31 mouse cellular contexts compared by ENCODE assay signal in genomic region chr13:21427631-21428030, GRCm38 (mm10). TPM values are rescaled to one million over a fixed set of nuclear protein-coding genes. Genes with fewer than 3 reads are reported as not detected.
"Had no signal": no experiment of that assay in that cellular context is flagged by ENCODE, and none has a peak within 500 bp of the region (broad histone marks: within the 10 kb centered on the region; RNA-seq: fewer than 3 reads in every experiment).

No protein-coding gene starts in this region.

- DNase-seq: left cerebral cortex, postnatal 4 days; liver; liver, embryonic 13.5 days; liver, postnatal 0 days; lung, adult 18-20 months; lung, adult 2 months; lung, embryonic 14.5 days; lung, postnatal 10 days; lung, postnatal 14 days; lung, postnatal 36 days; lung, postnatal 4 days; midbrain, embryonic 14.5 days had no signal

- H3K36me3 ChIP-seq: limb, embryonic 10.5 days; limb, embryonic 12.5 days; limb, embryonic 13.5 days; limb, embryonic 15.5 days; liver, embryonic 12.5 days; liver, embryonic 13.5 days; liver, embryonic 15.5 days; lung, embryonic 15.5 days; midbrain, embryonic 10.5 days; midbrain, embryonic 12.5 days; midbrain, embryonic 15.5 days; neural tube, embryonic 12.5 days had no signal

- H3K27me3 ChIP-seq: limb, embryonic 12.5 days; limb, embryonic 13.5 days; limb, embryonic 15.5 days; liver, embryonic 12.5 days; liver, embryonic 13.5 days; liver, embryonic 15.5 days; lung, embryonic 15.5 days; megakaryocyte, embryonic 14.5 days; midbrain, embryonic 12.5 days; midbrain, embryonic 13.5 days; midbrain, embryonic 15.5 days; neural tube, embryonic 12.5 days had no signal

- H3K4me1 ChIP-seq: limb, embryonic 10.5 days; limb, embryonic 12.5 days; limb, embryonic 13.5 days; limb, embryonic 15.5 days; lung, embryonic 15.5 days; midbrain, embryonic 10.5 days; midbrain, embryonic 12.5 days; midbrain, embryonic 13.5 days; midbrain, embryonic 15.5 days; neural tube, embryonic 12.5 days had no signal

- H3K27ac ChIP-seq: limb, embryonic 10.5 days; limb, embryonic 12.5 days; limb, embryonic 13.5 days; limb, embryonic 15.5 days; liver, embryonic 12.5 days; liver, embryonic 13.5 days; liver, embryonic 14.5 days; liver, embryonic 15.5 days; lung, embryonic 15.5 days; macrophage; midbrain, embryonic 10.5 days; midbrain, embryonic 12.5 days; midbrain, embryonic 13.5 days; midbrain, embryonic 15.5 days; neural tube, embryonic 12.5 days had no signal

- H3K9ac ChIP-seq: limb, embryonic 12.5 days; limb, embryonic 13.5 days; limb, embryonic 15.5 days; liver, embryonic 12.5 days; liver, embryonic 13.5 days; liver, embryonic 14.5 days; liver, embryonic 15.5 days; liver, postnatal 0 days; lung, embryonic 14.5 days; lung, embryonic 15.5 days; midbrain, embryonic 12.5 days; midbrain, embryonic 13.5 days; midbrain, embryonic 15.5 days; neural tube, embryonic 12.5 days had no signal

- H3K4me3 ChIP-seq: limb, embryonic 10.5 days; limb, embryonic 12.5 days; limb, embryonic 13.5 days; limb, embryonic 15.5 days; liver, embryonic 12.5 days; liver, embryonic 13.5 days; liver, embryonic 15.5 days; lung, embryonic 15.5 days; megakaryocyte, embryonic 14.5 days; midbrain, embryonic 10.5 days; midbrain, embryonic 12.5 days; midbrain, embryonic 13.5 days; midbrain, embryonic 15.5 days; myocyte; neural tube, embryonic 12.5 days had no signal

RNA-seq across cellular contexts. Expression of gene Pgbd1, which starts 13.2 kb away (rescaled TPM):
- total RNA-seq: megakaryocyte, adult 5-6 weeks had no signal
- polyA plus RNA-seq: macrophage had no signal

RNA-seq across cellular contexts. Expression of gene Zkscan4, which starts 51.1 kb away (rescaled TPM):
- total RNA-seq: megakaryocyte-erythroid progenitor cell, adult 5-6 weeks; monocyte, adult 5-6 weeks had no signal
- polyA plus RNA-seq: myocyte had no signal
